Mouse (Mus musculus) forebrain, embryonic 13.5 days (tissue): Measurements from ENCODE around the gene Mapk10. TPM values are rescaled to one million over a fixed set of nuclear protein-coding genes. Genes with fewer than 3 reads are reported as not detected.

Source experiments
- ATAC-seq: fragments of 200-750 bp; cut with Nextera tagmentation; 2 replicates; pipeline ENCODE4 v1.8.0; 2017
- H3K27ac ChIP-seq: fragments of 300-500 bp; sonication (generic); 2 replicates; pipeline ENCODE4 v1.5.1; 2015; ENCODE audit warnings: inconsistent platforms, mild to moderate bottlenecking, moderate library complexity
- H3K27me3 ChIP-seq: fragments of 300-500 bp; sonication (generic); 2 replicates; pipeline ENCODE4 v1.6.1; 2015; ENCODE audit warnings: mild to moderate bottlenecking, inconsistent platforms
- H3K36me3 ChIP-seq: fragments of 300-500 bp; sonication (generic); 2 replicates; pipeline ENCODE4 v1.6.1; 2015; ENCODE audit warnings: mild to moderate bottlenecking, inconsistent platforms; ENCODE audit not compliant: poor library complexity, severe bottlenecking
- H3K4me1 ChIP-seq: fragments of 300-500 bp; sonication (generic); 2 replicates; pipeline ENCODE4 v1.6.1; 2015; ENCODE audit warnings: inconsistent platforms
- H3K4me2 ChIP-seq: fragments of 300-500 bp; sonication (generic); 2 replicates; pipeline ENCODE4 v1.6.1; 2015; ENCODE audit warnings: inconsistent platforms, mild to moderate bottlenecking, moderate library complexity
- H3K4me3 ChIP-seq: fragments of 300-500 bp; sonication (generic); 2 replicates; pipeline ENCODE4 v1.5.1; 2015; ENCODE audit warnings: mild to moderate bottlenecking, inconsistent platforms
- H3K9ac ChIP-seq: fragments of 300-500 bp; sonication (generic); 2 replicates; pipeline ENCODE4 v1.6.1; 2015; ENCODE audit warnings: mild to moderate bottlenecking, inconsistent platforms
- H3K9me3 ChIP-seq: fragments of 300-500 bp; sonication (generic); replicated peaks from 2 replicates; pipeline ENCODE4 v1.6.1; 2016; ENCODE audit warnings: inconsistent platforms
- WGBS: fragments of 180-500 bp; shearing (Covaris S2); methylation state at CpG from one replicate; pipeline ENCODE4 v1.1.7; 2015; 5-methylcytosine and 5-hydroxymethylcytosine counted together
- polyA plus RNA-seq: library from polyadenylated mRNA; unstranded; fragments of >200 nt; fragmentation: Nextera tagmentation; extraction: Ambion mirVana; gene quantifications from 2 replicates; pipeline ENCODE4 v1.2.1, GENCODE M21; 2015

Gene Mapk10
- polyA plus RNA-seq, 1 experiment from 2014 or later = 53.0 TPM

DNA sequence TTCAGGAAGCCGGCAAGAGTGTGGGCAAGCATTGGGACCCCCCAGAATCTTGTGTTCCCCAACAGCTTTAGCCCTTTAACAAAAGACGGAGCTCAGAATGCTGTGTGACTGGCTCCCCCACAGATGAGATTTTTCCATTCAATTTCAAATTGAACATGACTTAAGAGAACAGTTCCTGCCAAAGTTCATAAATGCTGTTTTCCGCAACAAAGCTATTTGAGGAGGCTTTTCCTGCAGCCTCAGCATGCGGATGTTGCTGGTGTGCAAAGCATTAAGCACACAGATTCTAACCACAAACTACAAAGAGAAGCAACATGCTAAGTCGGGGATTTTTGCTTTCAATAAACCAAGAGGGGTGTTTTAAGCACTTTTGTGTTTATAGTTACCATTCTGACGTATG is 281.0 kb downstream of the Mapk10 start:
- Histone ChIP-seq H3K27me3 (no peaks in the 10 kb centered on the region), H3K9me3 (no peaks in the 10 kb centered on the region), H3K36me3 (0 out of 2 replicates have a peak, but pooled peaks cover 4% of the 10 kb centered on the region), H3K4me2 (no peak overlapping the region), H3K4me1 (no peaks in the 10 kb centered on the region), H3K4me3 (no peak overlapping the region), H3K27ac (no peak overlapping the region), H3K9ac (no peak overlapping the region)
- ATAC-seq = no peak
- WGBS = 56% methylated on average over 6 of the region's 6 CpGs

DNA sequence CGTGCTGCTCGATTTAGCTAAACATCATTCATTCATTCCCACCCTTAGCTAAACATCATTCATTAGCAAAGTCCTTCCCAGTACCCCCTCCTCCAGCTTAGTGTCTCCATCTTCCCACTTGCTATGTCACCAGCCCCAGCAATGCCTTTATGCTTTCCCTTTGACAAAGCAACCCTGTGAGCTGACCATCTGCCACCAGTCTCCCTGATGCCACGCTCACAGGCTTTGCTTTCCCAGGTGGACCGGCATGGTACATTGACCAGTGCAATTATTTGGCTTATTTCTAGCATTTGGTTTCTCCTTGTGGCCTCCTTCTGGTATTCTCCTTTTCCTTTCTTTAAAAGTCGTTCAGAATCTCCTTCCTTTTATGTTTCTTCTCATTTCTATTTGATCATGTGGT is 284.3 kb downstream of the Mapk10 start:
- Histone ChIP-seq H3K4me3 (no peak overlapping the region), H3K9ac (no peak overlapping the region), H3K4me1 (no peaks in the 10 kb centered on the region), H3K4me2 (no peak overlapping the region), H3K36me3 (peaks cover 20% of the 10 kb centered on the region), H3K9me3 (no peaks in the 10 kb centered on the region), H3K27me3 (no peaks in the 10 kb centered on the region), H3K27ac (no peak overlapping the region)
- ATAC-seq = no peak
- WGBS = 81% methylated on average over 5 of the region's 5 CpGs

DNA sequence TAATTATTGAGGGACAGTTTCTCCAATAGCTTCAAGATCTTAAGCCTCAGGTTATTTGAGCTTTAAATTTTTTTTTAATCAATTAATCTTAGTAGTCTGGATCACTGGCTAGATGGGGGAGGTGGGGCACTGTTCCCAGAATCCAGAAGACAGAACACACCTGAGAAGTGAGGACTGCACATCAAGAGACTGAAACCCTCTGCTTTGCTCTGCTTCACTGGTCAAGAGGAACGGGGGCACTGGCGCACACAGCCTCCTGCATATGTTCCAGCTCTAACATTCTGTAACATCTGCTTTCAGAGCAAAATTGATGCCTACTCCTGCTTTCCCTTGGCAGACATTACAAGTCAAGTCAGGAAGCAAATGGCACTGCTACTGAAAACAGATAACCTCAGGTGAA is 290.9 kb downstream of the Mapk10 start:
- H3K4me3 ChIP-seq = no peak overlapping the region
- no peaks in the 10 kb centered on the region for H3K27me3 ChIP-seq
- peaks cover 27% of the 10 kb centered on the region for H3K36me3 ChIP-seq
- ATAC-seq = no peak
- no peak overlapping the region for H3K9ac ChIP-seq
- no peak overlapping the region for H3K27ac ChIP-seq
- no peaks in the 10 kb centered on the region for H3K4me1 ChIP-seq
- H3K4me2 ChIP-seq = no peak overlapping the region
- H3K9me3 ChIP-seq = no peaks in the 10 kb centered on the region
- 83% methylated on average over 2 of the region's 2 CpGs for WGBS

DNA sequence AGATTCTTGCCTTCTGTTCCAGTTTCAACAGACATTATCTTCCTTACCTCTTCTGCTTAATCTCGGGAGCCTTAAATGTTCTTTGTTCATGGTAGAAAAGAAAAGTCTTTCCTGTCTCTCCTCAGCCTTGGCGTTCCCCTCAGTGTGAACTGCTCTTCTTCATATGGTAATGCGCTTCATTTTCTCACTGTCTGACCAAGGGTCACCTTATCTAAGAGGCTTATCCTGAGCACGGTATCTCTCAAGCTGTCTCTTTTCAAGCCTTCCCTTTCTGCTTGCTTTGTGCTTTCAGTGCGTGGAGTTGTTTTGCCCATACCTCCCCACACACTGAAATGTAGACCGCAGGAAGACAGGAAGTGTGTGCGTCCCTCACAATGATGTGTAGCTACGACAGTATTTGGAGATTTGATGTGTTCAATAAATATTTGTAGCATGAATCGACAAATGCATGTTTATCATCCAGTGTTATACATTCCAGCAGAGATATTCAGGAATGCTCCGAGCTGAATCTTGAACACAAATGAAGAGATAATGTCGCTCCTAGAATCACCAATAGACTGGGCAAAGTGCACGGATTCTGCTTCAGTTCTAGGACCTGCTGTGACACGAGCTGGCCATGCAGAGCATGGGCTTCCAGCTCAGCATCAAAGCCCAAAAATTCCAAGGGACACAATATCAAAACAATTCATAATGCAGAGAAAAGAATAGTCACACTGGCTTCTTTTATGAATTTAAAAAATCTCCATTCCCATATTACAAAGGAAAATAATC is 305.5 kb downstream of the Mapk10 start:
- 45% methylated on average over 13 of the region's 13 CpGs for WGBS
- H3K4me1 ChIP-seq = no peaks in the 10 kb centered on the region
- H3K27ac ChIP-seq = no peak overlapping the region; the same call in 1 of the 2 replicates
- H3K9ac ChIP-seq = no peak overlapping the region
- no peaks in the 10 kb centered on the region for H3K27me3 ChIP-seq
- H3K4me3 ChIP-seq = no peak overlapping the region
- peak; percentile 36; the same call in 1 of the 2 replicates for ATAC-seq
- H3K4me2 ChIP-seq = no peak overlapping the region
- no peaks in the 10 kb centered on the region for H3K9me3 ChIP-seq
- no peaks in the 10 kb centered on the region for H3K36me3 ChIP-seq

DNA sequence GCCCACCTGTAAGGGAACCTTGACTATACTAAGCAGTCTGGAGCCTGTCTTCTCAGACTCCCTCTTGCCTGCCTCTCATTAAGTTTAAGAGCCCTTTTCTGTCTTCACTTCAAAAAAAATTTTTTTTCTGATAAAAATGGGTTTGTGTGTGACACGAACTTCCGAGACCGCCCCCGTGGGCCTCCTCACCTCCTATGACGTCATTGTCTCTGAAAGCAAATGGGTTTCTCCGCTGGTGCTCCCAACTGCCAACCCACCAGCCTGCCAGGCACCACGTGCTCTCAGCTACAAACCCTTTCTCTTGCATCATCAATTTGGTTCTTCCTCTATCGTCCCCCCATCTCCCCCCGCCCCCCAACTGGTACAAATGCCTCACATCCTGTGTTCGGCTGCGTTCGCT is 307.1 kb downstream of the Mapk10 start:
- no peaks in the 10 kb centered on the region for H3K9me3 ChIP-seq

DNA sequence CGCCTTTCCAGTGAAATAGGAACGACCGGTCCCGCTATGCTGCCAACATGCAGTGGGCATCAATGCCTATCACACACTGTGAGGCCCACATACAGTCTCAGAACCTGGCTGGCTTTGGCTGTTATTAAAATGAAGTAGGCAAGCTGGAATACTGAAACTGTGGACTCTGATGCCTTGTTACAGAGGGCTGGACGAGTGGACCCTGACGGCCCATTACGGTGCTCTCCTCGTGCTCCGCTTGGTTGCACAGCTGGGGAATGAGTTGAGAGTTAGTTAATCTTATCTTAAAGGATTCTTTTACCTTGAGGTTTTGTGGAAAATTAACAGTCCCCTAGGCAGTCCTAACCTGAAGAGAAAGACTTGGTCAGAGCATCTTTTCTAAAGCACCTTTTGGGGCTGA is 307.6 kb downstream of the Mapk10 start:
- Histone ChIP-seq H3K36me3 (no peaks in the 10 kb centered on the region), H3K4me3 (no peak overlapping the region), H3K9ac (no peak overlapping the region), H3K27ac (no peak overlapping the region), H3K9me3 (no peaks in the 10 kb centered on the region), H3K4me1 (no peaks in the 10 kb centered on the region), H3K4me2 (no peak overlapping the region), H3K27me3 (no peaks in the 10 kb centered on the region)
- no peak for ATAC-seq
- 85% methylated on average over 9 of the region's 9 CpGs for WGBS

More for the DNA sequence above, 307.1 kb downstream of the Mapk10 start:
- 89% methylated on average over 12 of the region's 12 CpGs for WGBS
- Histone ChIP-seq H3K4me1 (no peaks in the 10 kb centered on the region), H3K27me3 (no peaks in the 10 kb centered on the region), H3K4me3 (no peak overlapping the region), H3K9ac (no peak overlapping the region), H3K4me2 (no peak overlapping the region), H3K36me3 (no peaks in the 10 kb centered on the region), H3K27ac (no peak overlapping the region)
- ATAC-seq = no peak

DNA sequence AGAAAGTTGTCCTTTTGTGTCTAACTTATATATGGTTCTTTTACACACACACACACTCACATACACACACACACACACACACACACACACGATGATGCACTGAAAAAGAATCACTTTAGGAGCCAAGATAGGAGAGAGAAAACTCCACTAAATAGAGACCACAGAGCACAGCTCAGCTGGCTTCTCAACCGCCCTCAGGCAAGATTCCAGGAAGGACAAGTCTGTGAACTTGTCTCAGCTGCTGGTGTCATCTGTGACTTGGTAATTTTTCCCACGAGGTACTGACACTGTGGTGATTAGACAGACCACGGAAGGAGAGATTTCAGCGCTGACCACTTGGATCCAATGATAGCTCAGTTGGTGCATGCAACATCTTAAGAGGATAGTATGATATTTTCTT is 310.0 kb downstream of the Mapk10 start:
- Histone ChIP-seq H3K4me1 (no peaks in the 10 kb centered on the region), H3K9me3 (no peaks in the 10 kb centered on the region), H3K4me2 (no peak overlapping the region), H3K27me3 (no peaks in the 10 kb centered on the region), H3K4me3 (no peak overlapping the region), H3K36me3 (no peaks in the 10 kb centered on the region), H3K9ac (no peak overlapping the region), H3K27ac (no peak overlapping the region)
- 86% methylated on average over 5 of the region's 5 CpGs for WGBS
- no peak for ATAC-seq

DNA sequence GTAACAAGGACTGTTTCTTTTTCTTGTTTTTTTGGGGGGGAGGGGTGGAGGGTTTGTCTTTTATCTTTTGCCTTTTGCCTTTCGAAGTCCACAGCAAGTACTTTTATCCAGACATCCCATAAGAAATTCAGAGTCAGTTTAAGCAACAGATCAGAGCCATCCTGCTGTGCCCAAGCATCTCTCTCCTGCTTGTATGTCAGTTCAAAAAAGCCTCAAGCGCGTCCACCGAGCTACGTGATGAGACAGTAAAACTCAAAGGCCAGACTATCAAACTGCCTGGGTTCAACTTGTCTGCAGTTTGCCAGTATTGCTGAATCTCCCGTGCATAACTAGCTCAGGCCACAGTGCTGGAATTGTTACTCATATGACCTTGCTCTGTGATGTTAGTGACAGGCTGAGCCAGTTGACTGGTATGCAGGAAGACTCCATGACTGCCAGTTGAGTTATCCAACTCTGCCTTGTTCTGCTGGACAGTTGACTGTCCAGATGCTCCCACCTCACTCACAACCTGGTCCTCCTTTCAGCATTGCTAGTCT is 311.4 kb downstream of the Mapk10 start:
- H3K36me3 ChIP-seq = no peaks in the 10 kb centered on the region
- ATAC-seq = no peak
- H3K27ac ChIP-seq = no peak overlapping the region
- no peaks in the 10 kb centered on the region for H3K4me1 ChIP-seq
- no peaks in the 10 kb centered on the region for H3K27me3 ChIP-seq
- H3K4me3 ChIP-seq = no peak overlapping the region
- no peak overlapping the region for H3K4me2 ChIP-seq
- no peaks in the 10 kb centered on the region for H3K9me3 ChIP-seq
- 81% methylated on average over 6 of the region's 6 CpGs for WGBS
- no peak overlapping the region for H3K9ac ChIP-seq

DNA sequence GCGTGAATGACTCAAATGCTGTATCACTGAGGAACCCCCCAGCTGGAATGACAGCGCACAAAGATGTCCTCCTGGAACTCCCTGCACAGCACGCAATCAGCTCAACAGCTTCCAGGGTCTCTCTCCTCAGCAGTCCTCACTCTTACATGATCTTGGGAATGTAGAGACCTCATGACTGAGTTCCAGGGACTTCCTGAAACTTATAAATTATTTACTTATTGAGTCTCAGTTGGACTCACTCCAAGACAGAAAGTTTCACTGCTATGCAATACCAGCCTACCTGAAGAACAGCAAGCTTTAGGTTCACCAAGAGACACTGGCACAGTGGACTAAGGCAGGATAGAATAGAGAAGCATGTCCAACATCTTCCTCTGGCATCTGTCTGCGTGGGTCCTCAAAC is 312.8 kb downstream of the Mapk10 start:
- H3K4me3 ChIP-seq = no peak overlapping the region
- no peaks in the 10 kb centered on the region for H3K27me3 ChIP-seq
- no peak overlapping the region for H3K27ac ChIP-seq
- H3K4me1 ChIP-seq = no peaks in the 10 kb centered on the region
- no peak for ATAC-seq
- no peaks in the 10 kb centered on the region for H3K36me3 ChIP-seq
- no peak overlapping the region for H3K4me2 ChIP-seq
- WGBS = 93% methylated on average over 4 of the region's 4 CpGs
- H3K9me3 ChIP-seq = no peaks in the 10 kb centered on the region
- no peak overlapping the region for H3K9ac ChIP-seq

DNA sequence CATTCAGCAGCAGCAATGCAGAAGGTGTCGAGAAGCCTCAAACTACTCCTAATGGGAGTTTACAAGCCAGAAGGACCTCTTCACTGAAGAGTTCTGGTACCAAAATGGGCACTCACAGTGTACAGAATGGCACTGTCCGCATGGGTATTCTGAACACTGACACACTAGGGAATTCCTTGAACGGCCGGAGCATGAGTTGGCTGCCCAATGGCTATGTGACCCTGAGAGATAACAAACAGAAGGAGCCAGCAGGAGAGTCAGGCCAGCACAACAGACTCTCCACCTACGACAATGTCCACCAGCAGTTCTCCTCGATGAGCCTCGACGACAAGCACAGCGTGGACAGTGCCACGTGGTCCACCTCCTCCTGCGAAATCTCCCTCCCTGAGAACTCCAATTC is 318.9 kb downstream of the Mapk10 start:
- ATAC-seq = no peak
- H3K9me3 ChIP-seq = no peaks in the 10 kb centered on the region
- H3K27ac ChIP-seq = no peak overlapping the region
- no peaks in the 10 kb centered on the region for H3K4me1 ChIP-seq
- H3K27me3 ChIP-seq = no peaks in the 10 kb centered on the region
- no peak overlapping the region for H3K4me3 ChIP-seq
- no peak overlapping the region for H3K9ac ChIP-seq
- WGBS = 97% methylated on average over 11 of the region's 11 CpGs
- no peaks in the 10 kb centered on the region for H3K36me3 ChIP-seq
- no peak overlapping the region for H3K4me2 ChIP-seq

DNA sequence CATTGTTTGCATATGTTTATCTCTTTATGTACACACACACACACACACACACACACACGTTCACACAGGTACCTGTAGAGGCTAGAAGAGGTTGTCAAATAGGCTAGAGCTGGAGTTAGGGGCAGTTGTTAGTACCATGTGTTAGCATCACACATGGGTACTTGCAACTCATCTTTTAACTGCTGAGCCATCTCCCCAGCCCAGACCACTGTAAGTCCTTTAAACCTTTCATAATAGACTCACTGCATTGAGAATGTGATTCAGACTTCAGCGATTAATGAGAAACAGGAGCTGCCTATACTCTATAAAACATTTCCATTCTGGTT is 322.0 kb downstream of the Mapk10 start:
- Histone ChIP-seq H3K27ac (no peak overlapping the region), H3K4me3 (no peak overlapping the region), H3K4me1 (no peaks in the 10 kb centered on the region), H3K9me3 (no peaks in the 10 kb centered on the region), H3K4me2 (no peak overlapping the region), H3K9ac (no peak overlapping the region), H3K27me3 (no peaks in the 10 kb centered on the region), H3K36me3 (no peaks in the 10 kb centered on the region)
- ATAC-seq = no peak
- 81% methylated on average over 2 of the region's 2 CpGs for WGBS

DNA sequence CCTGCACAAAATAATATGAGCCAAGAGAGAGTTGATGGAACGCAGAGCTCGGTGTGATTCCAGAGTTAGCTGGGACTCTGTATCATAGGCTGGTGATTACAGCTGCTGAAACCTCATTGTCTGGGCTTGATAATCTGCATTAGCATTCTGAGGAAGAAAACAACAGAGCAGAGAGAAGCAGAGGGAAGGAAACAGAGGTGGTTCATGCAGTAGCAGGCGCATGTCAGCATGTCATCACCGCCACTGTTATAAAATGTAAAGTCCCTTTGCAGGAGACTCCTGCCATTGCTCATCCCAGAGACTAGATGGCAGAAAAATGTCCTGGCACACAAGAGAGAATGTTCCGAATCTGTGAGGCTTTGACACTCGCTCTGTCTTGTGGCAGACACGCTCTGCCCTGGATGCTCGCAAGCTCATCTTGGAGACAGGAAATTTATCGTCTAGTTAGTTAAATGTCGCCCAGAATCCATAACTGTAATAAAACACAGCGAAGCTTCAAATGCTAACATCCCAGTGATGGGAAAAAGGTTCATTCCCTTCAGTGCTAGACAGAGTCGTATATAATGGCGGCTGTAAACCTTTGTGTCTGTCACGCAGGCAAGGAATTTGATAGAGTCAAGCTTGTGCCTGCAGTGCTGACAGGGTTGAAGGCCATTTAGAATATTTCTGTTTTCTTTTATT is 322.5 kb downstream of the Mapk10 start:
- H3K4me2 ChIP-seq = no peak overlapping the region
- H3K27me3 ChIP-seq = no peaks in the 10 kb centered on the region
- no peaks in the 10 kb centered on the region for H3K36me3 ChIP-seq
- H3K9ac ChIP-seq = no peak overlapping the region
- no peak for ATAC-seq
- H3K4me1 ChIP-seq = no peaks in the 10 kb centered on the region
- H3K27ac ChIP-seq = no peak overlapping the region
- H3K4me3 ChIP-seq = no peak overlapping the region
- 81% methylated on average over 14 of the region's 14 CpGs for WGBS
- H3K9me3 ChIP-seq = no peaks in the 10 kb centered on the region
